Mouse (Mus musculus): ENCODE data around the gene Usp10. TPM values are rescaled to one million over a fixed set of nuclear protein-coding genes. Genes with fewer than 3 reads are reported as not detected.

Usp10 gene
- total and polyA plus RNA-seq, 3 experiments: 227 to 398 (median 263) TPM

- no peak for DNase-seq (ENCODE audit: low read depth, low spot score)
- no peaks in the 10 kb centered on the region for H3K27me3 ChIP-seq (ENCODE audit: control insufficient read depth in 1 of 2, insufficient read depth in 2 of 2, low read length in 2 of 2)
- H3K79me2 ChIP-seq (ENCODE audit: control insufficient read depth, insufficient read depth, low read length, poor library complexity): peaks cover 60% of the 10 kb centered on the region
- peaks cover 4 to 5% of the 10 kb centered on the region in 2 experiments; a peak in 3 of 4 replicates for H3K4me1 ChIP-seq (ENCODE audit: control insufficient read depth in 1 of 2, insufficient read depth in 2 of 2, low read length in 2 of 2)
- TF ChIP-seq ELF1 (IDR thresholded peaks at IDR 0.05; ENCODE audit: low read depth, low read length) (no peak), ZMIZ1 (IDR thresholded peaks at IDR 0.05; ENCODE audit: low read depth, low read length) (no peak), USF2 (IDR thresholded peaks at IDR 0.05; ENCODE audit: borderline replicate concordance in 1 of 2, insufficient read depth in 1 of 2, low read depth in 1 of 2, low read length in 2 of 2) (no peak), RCOR1 (IDR thresholded peaks at IDR 0.05; ENCODE audit: low read depth, low read length) (no peak), TBP (IDR thresholded peaks at IDR 0.05; ENCODE audit: low read depth, low read length) (no peak), POLR2AphosphoS2 (IDR thresholded peaks at IDR 0.05; ENCODE audit: low read length) (no peak), TCF12 (IDR thresholded peaks at IDR 0.05; ENCODE audit: low read depth, low read length) (no peak), SMC3 (IDR thresholded peaks at IDR 0.05; ENCODE audit: low read depth, low read length) (no peak), JUND (IDR thresholded peaks at IDR 0.05; ENCODE audit: low read depth, low read length) (no peak), E2F4 (IDR thresholded peaks at IDR 0.05; ENCODE audit: borderline replicate concordance, low read depth, low read length) (no peak), BHLHE40 (IDR thresholded peaks at IDR 0.05; ENCODE audit: borderline replicate concordance, low read depth, low read length) (no peak), CHD2 (IDR thresholded peaks at IDR 0.05; ENCODE audit: low read length) (no peak), MAZ (IDR thresholded peaks at IDR 0.05; ENCODE audit: low read depth, low read length) (no peak), ETS1 (IDR thresholded peaks at IDR 0.05; ENCODE audit: low read depth, low read length) (no peak), MAFK (IDR thresholded peaks at IDR 0.05; ENCODE audit: borderline replicate concordance, low read depth, low read length) (no peak)
- H3K36me3 ChIP-seq (ENCODE audit: control insufficient read depth in 1 of 2, insufficient read depth in 2 of 2, low read length in 2 of 2): peaks cover 7 to 24% of the 10 kb centered on the region in 2 experiments; a peak in 3 of 4 replicates
- no peak overlapping the region for H3K4me3 ChIP-seq (ENCODE audit: control insufficient read depth in 1 of 2, insufficient read depth in 1 of 2, low read depth in 2 of 2, low read length in 2 of 2)
- H3K27ac ChIP-seq (ENCODE audit: control insufficient read depth, low read depth, low read length): no peak overlapping the region
- no peak overlapping the region for H3K9ac ChIP-seq (ENCODE audit: control insufficient read depth, low read depth, low read length, poor library complexity, severe bottlenecking)
- H3K9me3 ChIP-seq (replicated peaks; ENCODE audit: insufficient read depth, low read length): no peaks in the 10 kb centered on the region
Measured at GRCm38 (mm10) chr8:119933681-119934080, 23.5 kb downstream of the Usp10 start.

GRCm38 (mm10) chr8:119935541-119935940, 25.4 kb downstream of the Usp10 start:
- Histone ChIP-seq H3K27me3 (ENCODE audit: control insufficient read depth in 1 of 2, insufficient read depth in 2 of 2, low read length in 2 of 2) (no peaks in the 10 kb centered on the region), H3K36me3 (ENCODE audit: control insufficient read depth in 1 of 2, insufficient read depth in 2 of 2, low read length in 2 of 2) (peaks cover 0 to 28% of the 10 kb centered on the region in 2 experiments; a peak in 2 of 4 replicates), H3K9ac (ENCODE audit: control insufficient read depth, low read depth, low read length, poor library complexity, severe bottlenecking) (no peak overlapping the region), H3K4me1 (ENCODE audit: control insufficient read depth in 1 of 2, insufficient read depth in 2 of 2, low read length in 2 of 2) (no peaks in the 10 kb centered on the region), H3K4me3 (ENCODE audit: control insufficient read depth in 1 of 2, insufficient read depth in 1 of 2, low read depth in 2 of 2, low read length in 2 of 2) (no peak overlapping the region), H3K9me3 (replicated peaks; ENCODE audit: insufficient read depth, low read length) (no peaks in the 10 kb centered on the region), H3K79me2 (ENCODE audit: control insufficient read depth, insufficient read depth, low read length, poor library complexity) (peaks cover 44% of the 10 kb centered on the region), H3K27ac (ENCODE audit: control insufficient read depth, low read depth, low read length) (no peak overlapping the region)
- no peak for TF ChIP-seq MEF2A (IDR thresholded peaks at IDR 0.05; ENCODE audit: extremely low read depth, insufficient replicate concordance, low read depth, low read length, poor library complexity, severe bottlenecking)
- TF ChIP-seq USF2 (IDR thresholded peaks at IDR 0.05; ENCODE audit: borderline replicate concordance in 1 of 2, insufficient read depth in 1 of 2, low read depth in 1 of 2, low read length in 2 of 2): no peak
- TF ChIP-seq MAX (IDR thresholded peaks at IDR 0.05; ENCODE audit: low read length): no peak
- no peak for TF ChIP-seq GABPA (IDR thresholded peaks at IDR 0.05; ENCODE audit: low read depth, low read length)
- TF ChIP-seq ZKSCAN1 (IDR thresholded peaks at IDR 0.05; ENCODE audit: low read depth, low read length): no peak
- no peak for TF ChIP-seq USF1 (IDR thresholded peaks at IDR 0.05; ENCODE audit: low read depth, low read length)
- TF ChIP-seq MAZ (IDR thresholded peaks at IDR 0.05; ENCODE audit: low read depth, low read length): no peak
- TF ChIP-seq CTCF (IDR thresholded peaks at IDR 0.05 in 2 of 3, conservative IDR thresholded peaks at IDR 0.05 in 1 of 3; ENCODE audit: control insufficient read depth in 1 of 3, insufficient read depth in 1 of 3, low read depth in 2 of 3, low read length in 3 of 3, poor library complexity in 1 of 3, severe bottlenecking in 1 of 3): no peak
- no peak for TF ChIP-seq SMC3 (IDR thresholded peaks at IDR 0.05; ENCODE audit: low read depth, low read length)
- no peak for TF ChIP-seq ETS1 (IDR thresholded peaks at IDR 0.05; ENCODE audit: low read depth, low read length)
- TF ChIP-seq MXI1 (IDR thresholded peaks at IDR 0.05; ENCODE audit: low read depth, low read length): no peak
- TF ChIP-seq GATA1 (IDR thresholded peaks at IDR 0.05; ENCODE audit: low read depth, low read length): no peak
- no peak for TF ChIP-seq BHLHE40 (IDR thresholded peaks at IDR 0.05; ENCODE audit: borderline replicate concordance, low read depth, low read length)
- no peak for TF ChIP-seq E2F4 (IDR thresholded peaks at IDR 0.05; ENCODE audit: borderline replicate concordance, low read depth, low read length)
- TF ChIP-seq TBP (IDR thresholded peaks at IDR 0.05; ENCODE audit: low read depth, low read length): no peak
- TF ChIP-seq TAL1 (IDR thresholded peaks at IDR 0.05; ENCODE audit: low read length): no peak
- no peak for DNase-seq (ENCODE audit: low read depth, low spot score)
